Mouse (Mus musculus): Measurements from ENCODE around the gene Jph2.

GRCm38 (mm10) chr2:163439488-163439887, 41.7 kb upstream of the Jph2 start:
- TF ChIP-seq EP300 (IDR thresholded peaks at IDR 0.05; ENCODE audit: low read depth) = no peak
- no peak for TF ChIP-seq CTCF (IDR thresholded peaks at IDR 0.05; ENCODE audit: low read depth)

All from heart, postnatal 0 days (tissue).